Mouse (Mus musculus) myocyte (in vitro differentiated cells): ENCODE data around the gene Srsf7.

Experiments
- MYOD1 ChIP-seq, 3 experiments: IDR thresholded peaks; one replicate each; pipeline ENCODE4 v1.6.1; 2011; ENCODE audit warnings: control low read depth in 2 of 3, low read depth in 2 of 3, mild to moderate bottlenecking in 2 of 3, moderate library complexity in 1 of 3; ENCODE audit not compliant: insufficient read length in 2 of 3, control insufficient read depth in 1 of 3
- POLR2A ChIP-seq: IDR thresholded peaks from one replicate; pipeline ENCODE4 v1.6.1; 2011; ENCODE audit warnings: low read depth, mild to moderate bottlenecking, control low read depth, moderate library complexity; ENCODE audit not compliant: insufficient read length
- POLR2AphosphoS2 ChIP-seq: IDR thresholded peaks from one replicate; pipeline ENCODE4 v1.6.1; 2011; ENCODE audit warnings: low read depth, control low read depth; ENCODE audit not compliant: insufficient read length
- USF1 ChIP-seq: IDR thresholded peaks from one replicate; pipeline ENCODE4 v1.6.1; 2011; ENCODE audit warnings: low read depth, mild to moderate bottlenecking, control low read depth, moderate library complexity

DNA sequence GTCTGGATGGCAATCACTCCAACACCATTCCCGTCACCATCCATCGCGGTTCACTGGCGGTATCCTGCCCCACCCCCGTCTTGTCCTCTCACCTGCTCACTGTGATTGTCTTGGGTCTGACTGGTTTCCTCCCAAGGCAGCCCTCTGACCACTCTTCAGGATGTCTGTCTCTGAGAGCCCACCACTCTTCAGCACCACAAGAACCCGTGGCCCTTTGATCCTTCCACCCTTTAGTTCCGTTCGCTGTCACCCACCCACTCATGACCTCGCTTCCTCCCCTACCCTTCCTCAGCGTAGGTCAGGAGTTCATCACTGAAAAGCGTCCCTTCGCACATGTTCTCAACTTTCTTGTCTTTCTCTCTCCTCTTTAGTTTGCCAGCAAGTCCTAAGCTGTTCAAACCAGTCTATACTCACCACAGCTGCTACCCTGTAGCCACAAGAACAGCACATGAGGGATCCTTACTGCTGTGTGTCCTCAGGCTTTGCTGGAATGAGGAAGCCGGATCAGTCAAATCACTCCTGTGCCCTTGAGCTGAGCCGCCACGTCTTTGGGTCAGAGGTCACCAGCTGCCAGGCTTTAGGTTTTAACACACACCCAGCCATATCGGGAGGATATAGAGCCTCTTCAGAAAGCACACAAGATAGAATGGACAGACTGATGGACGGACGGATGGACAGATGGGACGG lies 32.3 kb downstream of the Srsf7 start:
- TF ChIP-seq POLR2A = no peak
- no peak for TF ChIP-seq MYOD1 (IDR thresholded peaks at IDR 0.05; ENCODE audit: control insufficient read depth in 1 of 3, insufficient read length in 2 of 3, low read depth in 2 of 3)
- TF ChIP-seq USF1 = no peak
- no peak for TF ChIP-seq POLR2AphosphoS2
